Mouse (Mus musculus): ENCODE measurements around the gene Cdk9.

Gene Cdk9

DNA sequence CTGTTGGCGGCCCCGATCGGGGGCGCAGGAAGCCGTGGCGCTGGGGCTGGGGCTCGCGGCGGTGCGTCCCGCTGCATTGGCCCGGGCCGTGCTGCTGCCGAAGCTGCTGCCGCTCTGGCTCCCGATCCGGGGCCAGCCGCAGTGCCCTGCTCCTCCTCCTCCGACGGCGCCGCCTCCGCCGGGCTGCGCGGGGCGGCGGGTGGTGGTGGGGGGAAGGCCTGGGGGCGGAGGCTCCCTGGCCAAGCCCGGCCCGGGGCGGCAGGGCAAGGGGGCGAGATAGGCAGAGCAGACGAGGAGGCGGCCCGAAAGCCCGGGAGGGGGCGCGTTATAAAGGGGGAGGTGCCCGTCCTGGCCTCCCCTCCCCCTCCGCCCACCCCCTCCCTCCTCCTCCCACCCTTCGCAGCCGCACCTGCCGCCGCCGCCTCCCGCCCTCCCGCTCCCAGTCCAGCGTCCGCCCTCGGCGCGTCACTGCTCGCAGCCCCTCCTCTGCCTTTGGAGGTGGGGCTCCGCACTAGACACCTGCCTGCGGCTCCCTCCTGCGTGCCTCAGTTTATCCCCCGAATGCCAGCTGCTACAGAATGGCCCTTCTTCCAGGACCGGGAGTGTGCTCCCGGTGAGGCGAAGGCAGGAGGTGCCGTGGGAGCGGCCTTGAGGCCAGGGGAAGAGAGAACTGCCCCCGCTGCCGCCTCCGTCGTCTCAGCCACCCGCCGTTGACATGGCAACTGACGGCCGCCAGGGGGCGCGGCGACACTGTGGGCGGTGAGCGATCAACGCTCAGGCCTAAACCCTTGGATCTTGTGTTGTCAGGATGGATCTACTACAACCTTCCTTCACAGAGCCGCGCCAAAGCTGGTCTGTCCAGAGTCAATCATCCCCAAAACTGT lies at the start of gene Cdk9:
Gene Cdk9 (minus strand): TSS at position 143 of the 884 bp plus-strand sequence.
- DNase-seq = peak; percentile 91 to 96

DNA sequence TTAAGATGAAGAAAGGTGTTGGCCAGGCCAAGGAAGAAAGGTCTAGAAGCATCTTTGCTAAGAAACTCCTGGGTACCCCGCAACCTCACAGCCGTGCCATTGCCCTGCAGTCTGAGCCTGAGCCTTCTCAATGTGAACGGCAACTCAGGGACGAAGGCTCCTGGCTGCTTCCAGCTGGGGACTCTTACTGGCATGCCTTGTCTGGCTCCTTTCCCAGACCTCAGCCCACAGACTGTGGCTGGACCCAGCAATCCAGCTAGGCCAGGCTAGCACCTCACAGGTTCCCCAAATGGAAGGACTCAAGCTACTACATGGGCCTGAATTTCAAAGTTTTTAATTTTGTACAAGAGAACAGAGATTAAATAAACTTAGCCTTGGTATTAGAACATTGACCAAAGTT lies 49.0 kb upstream of the Cdk9 start:
- no peak for DNase-seq

DNA sequence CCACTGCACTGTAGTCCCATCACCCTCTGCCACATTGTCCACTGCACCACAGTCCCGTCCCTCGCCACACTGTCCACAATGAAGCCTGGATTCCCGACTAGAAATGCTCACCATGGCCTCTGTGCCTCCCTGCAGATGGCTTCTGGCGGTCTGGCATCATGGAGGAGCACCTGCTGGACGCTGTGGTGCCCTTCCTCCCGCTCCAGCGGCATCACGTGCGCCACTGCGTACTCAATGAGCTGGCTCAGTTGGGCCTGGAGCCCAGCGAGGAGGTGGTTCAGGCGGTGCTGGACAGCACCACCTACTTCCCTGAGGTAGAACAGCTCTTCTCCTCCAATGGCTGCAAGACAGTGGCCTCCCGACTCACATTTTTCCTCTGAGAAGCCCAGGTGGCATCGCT lies 48.5 kb upstream of the Cdk9 start:
- DNase-seq = no peak

DNA sequence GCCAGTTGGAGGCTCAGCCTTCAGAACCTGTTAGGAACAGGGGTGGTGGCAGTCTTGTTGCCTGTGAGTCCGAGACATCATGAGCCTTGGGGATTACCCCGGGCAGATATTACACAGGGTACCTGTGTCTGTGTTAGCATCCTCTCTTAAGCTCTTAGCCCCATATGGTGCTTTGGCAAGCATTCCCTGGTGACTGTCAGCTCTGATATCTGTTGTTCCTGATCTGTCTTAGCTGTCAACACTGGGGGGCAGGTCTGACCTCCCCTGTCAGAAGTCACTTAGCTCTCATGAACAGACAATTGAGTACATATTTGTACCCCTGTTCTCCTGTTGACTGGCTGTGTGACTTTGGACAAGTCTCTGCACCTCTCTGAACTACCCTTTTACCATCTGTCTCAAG lies 46.1 kb upstream of the Cdk9 start:
- DNase-seq = no peak

DNA sequence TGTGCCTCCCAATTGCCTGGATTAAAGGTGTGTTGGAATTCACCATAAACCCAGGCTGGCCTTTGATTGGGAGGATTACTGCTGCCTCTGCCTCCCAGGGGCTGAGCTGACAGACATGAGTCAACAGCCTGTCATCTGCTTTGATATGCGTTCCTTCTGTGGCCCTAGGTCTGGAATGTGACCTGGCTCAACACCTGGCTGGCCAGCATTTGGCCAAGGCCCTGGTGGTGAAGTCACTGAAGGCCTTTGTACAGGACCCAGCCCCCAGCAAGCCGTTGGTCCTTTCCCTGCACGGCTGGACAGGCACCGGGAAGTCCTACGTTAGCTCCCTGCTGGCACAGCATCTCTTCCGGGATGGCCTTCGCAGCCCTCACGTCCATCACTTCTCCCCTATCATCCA lies 45.6 kb upstream of the Cdk9 start:
- DNase-seq = peak in 1 of 2 experiments; percentile 74

DNA sequence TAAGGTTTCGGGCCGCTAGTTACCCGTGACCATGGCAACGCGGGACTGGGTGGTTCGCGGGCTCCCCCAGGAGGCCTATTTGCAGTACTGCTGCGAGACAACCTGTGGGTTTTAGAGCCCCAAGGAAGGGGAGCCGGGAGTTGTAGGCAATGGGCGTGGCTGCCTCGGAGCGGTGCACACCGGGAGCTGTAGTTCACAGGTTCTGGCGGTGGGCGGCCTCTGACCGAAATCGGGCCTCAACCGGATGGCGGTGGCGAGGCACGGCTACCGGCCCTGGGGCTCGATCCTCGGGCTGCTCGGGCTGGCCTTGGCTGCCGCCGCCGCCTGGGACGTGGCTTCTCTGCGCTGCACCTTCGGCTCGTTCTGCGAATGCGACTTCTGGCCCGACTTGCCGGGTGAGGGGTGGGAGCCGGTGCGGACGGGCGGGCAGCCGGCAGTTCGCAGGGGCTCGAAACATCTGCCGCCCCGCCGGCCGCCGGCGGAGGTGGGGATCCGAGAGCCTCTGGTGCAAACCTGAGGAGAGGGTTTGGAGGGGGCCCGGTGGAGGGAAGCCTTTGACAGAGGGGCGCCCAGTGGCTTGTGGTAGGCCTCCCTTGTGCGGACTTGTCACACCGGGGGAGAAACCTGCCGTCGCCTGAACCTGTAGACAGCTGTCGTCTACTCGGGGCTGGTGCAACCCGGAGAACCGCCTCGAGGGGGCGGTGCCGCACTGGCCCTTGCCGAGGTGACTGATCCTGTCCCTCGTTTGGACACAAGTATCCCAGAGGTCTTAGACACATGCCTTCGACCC lies 44.4 kb upstream of the Cdk9 start, which contains the start of gene Tor2a:
Gene Tor2a (plus strand): TSS at position 179 of the 790 bp plus-strand sequence.
- peak; percentile 98 to 99 for DNase-seq

DNA sequence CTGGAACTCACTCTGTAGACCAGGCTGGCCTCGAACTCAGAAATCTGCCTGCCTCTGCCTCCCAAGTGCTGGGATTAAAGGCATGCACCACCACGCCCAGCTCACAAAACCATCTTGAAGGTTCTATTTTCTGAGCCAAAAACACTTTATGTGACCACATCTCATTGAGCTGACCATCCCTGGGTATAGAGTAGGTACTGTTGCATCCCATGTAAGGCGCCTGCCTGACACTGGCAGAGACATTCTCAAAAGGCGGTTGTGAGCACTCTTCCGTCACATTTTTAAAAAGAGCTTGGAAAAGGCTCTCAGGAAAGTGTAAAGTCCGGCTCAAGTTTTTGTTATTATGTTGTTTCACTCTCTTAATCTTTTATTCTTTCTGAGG lies 43.8 kb upstream of the Cdk9 start:
- DNase-seq = no peak

DNA sequence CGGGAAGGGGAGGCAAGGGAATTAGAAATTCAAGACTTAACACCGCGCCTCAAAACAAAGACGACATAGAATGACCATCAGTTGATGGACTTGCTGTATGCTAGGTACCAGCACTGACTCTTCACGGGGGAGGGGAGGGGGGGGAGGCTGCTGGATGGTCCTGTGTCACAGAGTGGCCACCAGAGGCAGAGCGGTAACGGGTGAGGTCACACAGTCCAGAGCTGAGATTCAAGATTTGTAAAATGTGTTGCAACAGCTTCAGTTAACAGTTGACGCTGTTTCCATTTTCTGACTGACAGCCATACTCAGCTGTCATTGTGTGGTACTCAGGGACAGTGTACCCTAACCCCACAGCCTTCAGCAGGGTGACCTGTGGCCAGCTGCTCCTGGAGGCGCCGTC lies 39.3 kb upstream of the Cdk9 start:
- DNase-seq = no peak

DNA sequence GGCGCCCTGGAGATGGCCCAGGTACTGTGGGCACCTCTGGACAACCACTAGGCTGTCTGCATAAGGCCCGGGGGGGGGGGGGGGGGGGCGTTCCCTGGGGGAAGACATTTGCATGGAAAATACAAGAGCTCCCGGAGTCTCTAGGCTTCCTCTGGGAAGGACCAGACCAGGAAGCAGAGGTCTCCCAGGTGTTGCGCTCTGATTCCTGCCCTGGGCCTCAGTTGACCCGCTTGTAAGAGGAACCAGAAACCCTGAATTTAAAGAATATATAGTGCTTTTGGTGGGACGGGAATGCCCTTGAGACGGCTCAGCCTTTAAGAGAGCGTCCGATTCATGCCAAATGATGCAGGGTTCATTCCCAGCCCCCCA lies 38.8 kb upstream of the Cdk9 start:
- no peak for DNase-seq

DNA sequence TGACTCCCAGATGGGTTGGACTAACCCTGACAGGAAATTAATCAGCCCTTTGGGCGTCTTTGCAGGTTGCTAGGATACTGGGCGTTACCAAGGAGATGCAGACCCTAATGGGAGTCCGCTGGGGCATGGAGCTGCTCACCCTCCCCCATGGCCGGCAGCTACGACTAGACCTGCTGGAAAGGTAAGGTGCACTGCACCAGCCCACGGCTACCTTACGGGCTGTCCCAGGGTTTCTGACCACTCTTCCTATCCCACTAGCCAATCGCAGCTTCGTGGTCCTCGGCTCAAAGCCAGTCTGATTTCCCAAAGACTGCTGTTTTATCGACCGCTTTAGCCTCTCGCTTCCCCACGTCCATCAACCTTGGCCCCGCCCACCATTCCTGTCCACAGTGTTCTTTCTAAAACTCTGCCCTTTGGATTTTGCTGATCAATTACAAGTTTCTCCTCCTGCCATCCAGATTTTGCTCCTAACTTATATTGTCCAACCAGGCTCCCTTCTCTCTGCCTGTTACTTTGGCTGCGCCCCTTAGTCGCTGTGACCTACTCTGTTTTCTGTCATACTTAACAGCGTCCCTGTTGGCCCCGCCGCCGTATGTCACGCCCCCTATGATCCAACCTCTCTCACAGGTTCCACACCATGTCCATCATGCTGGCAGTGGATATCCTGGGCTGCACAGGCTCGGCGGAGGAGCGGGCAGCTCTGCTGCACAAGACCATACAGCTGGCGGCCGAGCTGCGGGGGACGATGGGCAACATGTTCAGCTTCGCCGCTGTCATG lies 38.2 kb upstream of the Cdk9 start:
- peak; percentile 86 to 94 for DNase-seq

DNA sequence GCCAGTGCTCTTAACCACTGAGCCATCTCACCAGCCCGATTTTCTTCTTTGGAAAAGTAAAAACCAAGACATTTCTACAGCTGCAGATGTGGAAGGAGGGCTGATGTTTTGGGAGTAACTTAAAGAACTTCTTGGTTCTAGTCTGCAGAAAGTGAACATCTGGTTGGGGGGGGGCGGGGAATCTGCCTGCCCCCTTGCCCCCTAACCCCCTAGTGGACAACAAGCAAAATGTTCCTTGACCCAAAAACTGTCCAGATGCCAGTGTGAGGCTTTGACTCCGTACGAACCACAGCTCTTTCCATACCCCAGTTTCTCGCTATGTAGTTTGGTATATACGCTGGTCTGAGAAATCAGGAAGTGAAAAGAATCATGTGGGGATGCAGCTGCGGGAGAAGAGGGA lies 37.3 kb upstream of the Cdk9 start:
- no peak for DNase-seq

DNA sequence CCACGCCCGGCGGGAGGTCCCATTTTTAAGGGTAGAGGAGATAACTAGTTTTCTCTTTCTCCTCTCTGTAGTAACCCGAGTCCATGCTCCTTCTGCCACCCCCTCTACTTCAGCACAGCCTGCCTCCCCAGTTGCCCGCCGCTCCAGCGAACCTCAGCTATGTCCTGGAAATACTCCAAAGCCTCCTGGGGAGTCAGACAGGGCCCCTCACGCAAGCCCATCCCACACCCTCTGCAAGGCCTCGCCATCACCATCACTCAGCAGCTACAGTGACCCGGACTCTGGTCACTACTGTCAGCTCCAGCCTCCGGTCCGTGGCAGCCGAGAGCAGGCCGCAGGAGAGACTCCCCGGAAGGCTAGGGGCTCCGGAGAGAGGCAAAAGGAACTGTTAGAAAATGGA lies 36.2 kb upstream of the Cdk9 start:
- DNase-seq = no peak

DNA sequence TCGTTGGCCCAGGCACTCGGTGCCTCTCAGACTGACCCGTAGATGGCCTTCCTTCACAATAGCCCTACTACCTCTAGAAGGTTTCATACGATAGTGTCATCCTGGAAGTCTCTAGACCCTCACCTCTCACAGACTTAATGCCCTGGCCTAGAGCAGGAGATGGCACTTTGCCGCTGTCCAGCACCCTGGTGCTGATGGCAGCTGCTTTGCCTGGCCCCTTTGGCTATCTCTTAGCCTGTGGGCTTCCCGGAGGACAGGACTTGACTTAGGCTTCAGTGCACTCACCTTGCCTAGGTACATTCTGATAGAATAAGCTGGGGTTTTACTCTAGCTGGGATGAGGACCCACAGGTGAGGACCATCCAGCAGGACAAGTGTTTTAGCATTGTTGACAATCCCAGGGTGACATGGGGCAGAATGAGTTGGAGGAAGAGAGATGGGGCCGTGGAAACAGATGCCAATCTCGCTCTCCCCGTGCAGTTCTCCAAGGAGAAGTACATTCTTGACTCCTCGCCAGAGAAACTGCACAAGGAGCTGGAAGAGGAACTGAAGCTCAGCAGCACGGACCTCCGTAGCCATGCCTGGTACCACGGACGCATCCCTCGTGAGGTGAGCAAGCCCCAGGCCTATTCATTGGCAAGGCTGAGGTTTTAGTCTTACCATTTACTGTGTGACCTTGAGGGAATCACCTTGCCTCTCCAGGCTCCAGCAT lies 31.6 kb upstream of the Cdk9 start:
- DNase-seq = no peak

DNA sequence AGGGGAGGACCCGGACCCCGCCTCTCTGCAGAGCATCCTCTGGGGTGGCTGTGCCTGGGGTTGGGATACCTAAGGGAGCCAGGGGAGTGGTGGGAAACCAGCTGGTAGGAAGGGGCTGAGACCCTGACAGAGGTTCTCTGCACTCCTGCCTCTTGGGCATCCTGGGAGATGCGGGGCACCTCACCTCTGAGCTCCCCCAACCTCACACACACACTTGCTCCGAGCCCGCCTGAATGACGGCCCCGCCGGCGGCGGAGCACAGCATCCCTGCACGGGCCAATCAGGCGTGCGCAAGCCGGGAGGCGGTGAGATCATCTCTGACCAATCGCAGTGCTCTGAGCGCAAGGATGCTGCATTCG lies 29.3 kb upstream of the Cdk9 start:
- no peak for DNase-seq

DNA sequence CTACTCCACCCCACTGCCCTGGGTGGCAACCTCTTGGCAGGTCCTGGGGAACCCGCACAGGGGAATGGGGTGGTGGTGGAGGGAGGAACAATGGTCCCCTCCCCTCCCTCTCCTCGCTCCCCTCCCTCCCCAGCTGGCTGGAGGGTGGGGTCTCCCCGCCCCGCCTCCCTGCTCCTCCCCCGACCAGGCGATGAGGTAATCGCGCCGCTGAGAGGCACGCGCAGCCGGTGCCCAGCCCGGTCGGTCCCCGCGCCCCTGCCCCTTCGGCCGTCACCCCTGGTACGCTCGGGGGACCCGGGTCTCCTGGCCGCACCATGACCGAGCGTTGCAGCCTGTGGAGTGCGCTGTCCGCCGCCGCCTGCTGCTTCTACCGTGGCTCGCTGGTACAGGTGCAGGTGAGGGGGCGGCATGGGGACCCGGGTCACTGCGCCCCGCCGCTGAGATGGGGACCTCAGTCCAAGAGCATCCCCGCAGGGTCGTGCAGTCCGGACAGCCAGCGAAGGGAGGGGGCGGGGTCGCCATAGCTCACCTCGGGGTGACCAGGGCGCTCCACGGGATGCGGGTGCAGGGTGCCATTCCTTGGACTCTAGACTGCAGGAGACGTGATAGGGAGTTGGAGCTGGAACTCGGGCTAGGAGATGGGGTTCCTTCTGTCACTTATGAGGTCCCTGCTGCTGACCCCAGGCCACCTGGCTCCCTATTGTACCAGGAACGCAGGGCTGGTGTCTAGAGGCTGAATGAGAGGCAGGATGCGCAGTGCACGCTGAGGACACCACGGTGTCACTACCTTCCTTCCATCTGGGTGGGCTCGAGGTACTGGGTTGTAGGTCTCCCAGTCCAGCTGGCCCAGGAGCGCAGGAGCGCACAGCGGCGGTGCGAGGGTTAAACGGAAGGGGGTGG lies 28.6 kb upstream of the Cdk9 start:
- DNase-seq = peak in 1 of 2 experiments; percentile 63

DNA sequence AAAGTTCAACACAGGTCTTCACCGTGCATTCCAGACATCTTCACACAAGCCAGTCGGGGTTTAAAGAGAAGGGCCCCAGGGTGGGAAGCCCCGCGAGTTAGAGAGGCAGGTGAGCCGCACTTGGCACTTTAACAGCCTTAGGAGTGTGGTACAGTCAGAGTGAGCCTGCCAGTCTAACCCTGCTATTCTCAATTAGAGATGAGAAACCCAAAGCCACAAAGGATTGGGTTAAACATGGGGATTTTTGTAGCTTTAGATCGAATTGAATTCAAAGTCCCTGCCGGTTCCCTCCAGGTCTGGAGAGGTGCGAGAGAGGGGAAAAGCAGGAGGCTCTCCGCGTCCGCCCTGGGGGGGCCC lies 28.0 kb upstream of the Cdk9 start, which contains the start of gene 6330409D20Rik:
Gene 6330409D20Rik (minus strand): TSS at position 101 of the 357 bp plus-strand sequence.
- no peak for DNase-seq

DNA sequence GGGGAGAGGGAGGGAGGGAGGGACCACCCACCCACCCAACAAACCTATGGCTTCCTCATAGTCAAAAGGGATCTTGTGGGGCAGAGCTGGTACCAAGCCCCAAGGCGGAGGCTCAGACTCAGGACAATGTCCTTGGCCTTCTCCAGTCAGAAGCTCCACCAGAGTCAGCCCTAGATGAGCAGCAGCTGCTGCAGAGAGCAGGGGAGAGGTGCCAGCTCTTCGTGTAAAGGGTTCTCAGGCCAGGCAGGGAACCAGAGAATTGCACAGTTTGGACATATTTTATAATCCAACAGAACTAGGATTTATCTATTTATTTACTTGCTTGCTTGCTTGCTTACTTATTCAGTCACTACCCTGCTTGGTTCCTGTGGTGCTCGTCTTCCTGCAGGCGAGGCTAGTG lies 26.4 kb upstream of the Cdk9 start:
- no peak for DNase-seq

DNA sequence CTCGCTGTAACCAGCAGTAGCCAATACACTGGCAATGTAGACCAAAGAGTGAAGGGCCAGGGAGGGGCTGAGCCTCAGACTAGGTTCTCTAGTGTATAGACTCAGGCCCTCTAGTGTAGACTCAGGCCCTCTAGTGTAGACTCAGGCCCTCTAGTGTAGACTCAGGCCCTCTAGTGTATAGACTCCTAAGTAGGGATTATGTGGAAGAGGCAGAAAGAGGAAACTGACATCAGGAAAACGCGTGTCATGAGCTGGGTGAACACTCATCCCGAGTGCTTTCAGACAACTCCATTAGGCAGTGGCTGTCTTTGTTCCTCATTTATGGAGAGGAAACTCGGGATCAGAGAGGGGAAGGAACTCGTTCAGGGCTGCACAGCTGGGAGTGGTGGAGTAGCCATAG lies 24.1 kb upstream of the Cdk9 start:
- no peak for DNase-seq

DNA sequence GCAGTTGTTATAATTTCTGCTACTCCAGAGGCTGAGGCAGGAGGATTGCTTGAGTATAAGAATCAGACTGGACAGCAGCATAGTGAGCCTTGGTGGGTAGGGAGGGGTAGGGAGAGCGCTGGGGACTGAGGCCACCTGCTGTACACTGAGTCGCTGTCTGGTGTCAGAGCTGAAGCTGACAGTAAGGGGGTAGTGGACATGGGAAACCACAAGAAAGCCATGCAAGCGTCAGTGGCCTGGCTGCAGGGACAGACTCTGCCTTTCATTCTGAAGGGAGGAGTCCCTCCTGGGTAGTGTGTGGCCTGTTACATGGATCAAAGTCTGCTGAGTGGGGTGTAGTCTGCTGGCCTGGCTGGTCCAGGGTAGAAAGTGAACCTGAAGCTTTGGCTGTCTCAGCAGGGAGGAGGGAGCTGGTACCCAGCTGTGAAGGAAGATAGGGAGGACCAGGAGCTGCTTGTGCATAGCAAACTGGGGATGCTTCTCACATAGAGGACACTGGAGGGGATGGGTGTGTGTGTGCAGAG lies 23.5 kb upstream of the Cdk9 start:
- peak in 1 of 2 experiments; percentile 66 for DNase-seq

DNA sequence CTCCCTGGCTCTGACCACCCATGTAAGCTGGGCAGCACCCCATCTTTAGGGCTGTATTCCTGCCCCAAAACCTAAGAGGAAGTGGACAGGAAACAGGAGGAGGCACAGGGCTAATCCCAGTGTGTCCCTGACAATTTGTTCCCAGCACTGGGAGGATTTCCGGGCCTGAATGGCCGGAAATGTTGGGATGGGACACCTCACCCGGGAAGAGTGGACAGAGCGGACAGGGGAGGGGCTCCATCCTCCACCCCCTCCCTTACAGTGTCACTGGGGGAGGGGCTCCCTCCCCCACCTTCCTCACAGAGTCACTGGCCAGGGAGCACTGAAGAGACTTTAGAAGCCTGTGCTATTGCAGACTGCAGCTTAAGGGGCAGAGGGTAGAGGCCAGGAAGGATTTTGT lies 22.1 kb upstream of the Cdk9 start:
- DNase-seq = peak; percentile 74 to 91

DNA sequence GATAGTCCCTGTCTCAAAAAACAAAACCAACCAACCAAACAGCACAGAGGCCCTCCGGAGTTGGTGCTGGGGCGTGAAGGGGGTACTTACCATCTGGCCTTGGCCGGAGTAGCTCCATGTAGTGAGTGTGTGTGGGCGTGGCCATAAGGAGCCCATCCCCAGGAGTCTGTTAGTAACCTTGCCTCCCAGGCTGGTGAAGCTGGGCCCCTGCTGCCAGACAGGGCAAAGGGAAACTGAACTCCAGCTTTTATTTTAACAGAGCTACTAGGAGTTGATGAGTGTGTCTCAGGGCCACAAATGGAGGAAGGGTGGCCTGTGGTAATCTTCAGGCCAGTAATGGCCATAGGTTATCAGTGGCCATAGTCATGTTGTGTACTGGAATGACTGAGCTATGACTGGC lies 21.6 kb upstream of the Cdk9 start:
- peak; percentile 41 to 76 for DNase-seq
